Mouse (Mus musculus): ENCODE data around the gene Sirt4.

Gene Sirt4

GRCm38 (mm10) chr5:115495618-115496017, 11.1 kb upstream of the Sirt4 start:
- in situ Hi-C loops (cut with MboI; ENCODE audit: unreplicated experiment in 2 of 2): loop anchor here in 1 of 2 experiments (10.0 to 25.0 kb wide), 2 partner anchors 129 to 1683 kb away; partner anchors contain the start of gene Tmem119

- in situ Hi-C loops (cut with MboI; ENCODE audit: unreplicated experiment in 2 of 2): loop anchor here in 1 of 2 experiments (10.0 to 25.0 kb wide), 2 partner anchors 131 to 1681 kb away; partner anchors contain the start of gene Tmem119
Observed at GRCm38 (mm10) chr5:115493441-115493840, 8.9 kb upstream of the Sirt4 start.

GRCm38 (mm10) chr5:115492711-115493335, 8.3 kb upstream of the Sirt4 start:
- in situ Hi-C loops (cut with MboI; ENCODE audit: unreplicated experiment in 2 of 2): loop anchor here in 1 of 2 experiments (10.0 to 25.0 kb wide), 2 partner anchors 132 to 1681 kb away; partner anchors contain the start of gene Tmem119

DNA sequence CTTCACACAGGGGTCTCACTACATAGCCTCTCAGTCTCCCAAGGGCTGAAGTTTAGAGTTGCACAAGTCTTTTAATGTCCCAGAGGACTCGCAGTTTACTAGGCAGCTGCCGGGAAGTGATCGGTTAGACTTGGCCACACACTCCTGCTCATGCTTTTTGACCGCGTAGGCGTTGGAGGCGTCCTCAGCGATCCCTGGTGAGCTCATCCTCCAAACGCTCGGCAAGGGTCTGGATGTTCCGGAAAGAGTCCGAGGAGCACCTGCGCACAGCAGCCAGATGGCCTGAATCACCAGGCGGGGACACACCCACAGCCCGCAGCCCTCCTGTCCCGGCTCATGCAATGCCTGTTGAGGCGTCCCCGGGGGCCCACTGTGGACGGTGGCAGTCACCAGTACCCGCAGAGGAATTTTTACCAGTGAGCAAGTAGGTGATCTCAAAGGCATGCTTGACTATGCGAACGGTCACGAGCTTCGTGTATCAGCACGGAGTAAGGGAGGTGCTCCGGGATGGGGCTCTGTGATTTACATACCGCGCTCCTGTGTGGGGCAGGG, 7.3 kb upstream of the Sirt4 start:
- in situ Hi-C loops (cut with MboI; ENCODE audit: unreplicated experiment in 2 of 2): loop anchor here in 1 of 2 experiments (10.0 to 25.0 kb wide), 2 partner anchors 133 to 1680 kb away; partner anchors contain the start of gene Tmem119

DNA sequence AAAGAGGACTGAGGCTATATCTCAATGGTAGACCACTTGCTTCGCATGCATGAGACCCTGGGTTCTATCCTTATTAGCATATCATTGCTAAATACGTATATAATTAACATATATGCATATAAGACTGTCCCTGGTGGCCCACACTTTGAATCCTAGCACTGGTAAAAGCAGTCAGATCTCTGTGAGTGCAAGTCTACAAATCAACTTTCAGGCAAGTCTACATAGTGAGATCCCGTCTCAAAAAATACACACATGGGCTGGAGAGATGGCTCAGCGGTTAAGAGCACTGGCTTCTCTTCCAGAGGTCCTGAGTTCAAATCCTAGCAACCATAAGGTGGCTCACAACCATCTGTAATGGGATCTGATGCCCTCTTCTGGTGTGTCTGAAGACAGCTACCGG, 6.6 kb upstream of the Sirt4 start:
- in situ Hi-C loops (cut with MboI; ENCODE audit: unreplicated experiment in 2 of 2): loop anchor here in 1 of 2 experiments (10.0 to 25.0 kb wide), 2 partner anchors 134 to 1679 kb away; partner anchors contain the start of gene Tmem119

- in situ Hi-C loops (cut with MboI; ENCODE audit: unreplicated experiment in 2 of 2): loop anchor here in 1 of 2 experiments (10.0 to 25.0 kb wide), 2 partner anchors 134 to 1678 kb away; partner anchors contain the start of gene Tmem119
Observed at GRCm38 (mm10) chr5:115490638-115491000, 6.1 kb upstream of the Sirt4 start.

- in situ Hi-C loops (cut with MboI; ENCODE audit: unreplicated experiment in 2 of 2): loop anchor here in 1 of 2 experiments (10.0 to 25.0 kb wide), 2 partner anchors 135 to 1678 kb away; partner anchors contain the start of gene Tmem119
Observed at GRCm38 (mm10) chr5:115489699-115490637, 5.4 kb upstream of the Sirt4 start.

DNA sequence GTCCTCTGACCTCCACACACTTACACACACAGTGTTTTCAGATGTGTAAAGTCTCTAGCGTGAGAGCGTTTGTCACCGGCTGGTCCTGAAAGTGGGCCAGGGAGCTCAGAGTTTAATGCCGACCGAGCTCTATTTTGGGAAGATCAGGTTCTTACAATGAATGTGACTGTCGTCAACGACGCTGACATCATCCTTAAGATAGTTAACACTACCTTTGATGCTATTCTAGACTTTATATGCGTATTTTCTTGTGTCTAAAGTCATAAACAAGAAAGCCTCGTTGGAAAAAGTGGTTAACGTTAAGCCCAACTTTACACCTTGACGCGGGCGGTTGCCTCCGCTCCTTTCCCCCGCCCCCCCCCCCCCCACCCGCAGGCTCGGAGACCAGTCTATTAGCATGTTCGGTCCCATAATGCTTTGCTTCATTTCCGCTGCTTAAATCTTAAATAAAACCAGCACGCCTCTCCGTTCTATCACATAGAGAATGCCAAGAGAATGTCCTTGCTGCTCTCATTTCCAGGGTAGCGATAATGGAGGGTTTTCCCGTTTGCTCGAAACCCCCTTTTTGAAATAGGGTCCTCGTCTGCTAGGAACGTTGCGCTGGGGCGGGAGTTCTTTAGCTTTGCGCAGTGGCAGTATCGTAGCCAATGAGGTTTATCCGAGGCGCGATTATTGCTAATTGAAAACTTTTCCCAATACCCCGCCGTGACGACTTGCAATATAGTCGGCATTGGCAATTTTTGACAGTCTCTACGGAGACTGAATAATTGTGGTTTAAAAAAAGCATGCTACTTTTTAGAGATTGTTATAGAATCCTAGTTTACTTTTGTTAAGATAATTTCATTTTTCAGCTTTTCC, 4.5 kb upstream of the Sirt4 start:
- in situ Hi-C loops (cut with MboI; ENCODE audit: unreplicated experiment in 2 of 2): loop anchor here in 1 of 2 experiments (25.0 kb wide), 1 partner anchor 1677 kb away; the partner anchor contains the start of gene Tmem119

DNA sequence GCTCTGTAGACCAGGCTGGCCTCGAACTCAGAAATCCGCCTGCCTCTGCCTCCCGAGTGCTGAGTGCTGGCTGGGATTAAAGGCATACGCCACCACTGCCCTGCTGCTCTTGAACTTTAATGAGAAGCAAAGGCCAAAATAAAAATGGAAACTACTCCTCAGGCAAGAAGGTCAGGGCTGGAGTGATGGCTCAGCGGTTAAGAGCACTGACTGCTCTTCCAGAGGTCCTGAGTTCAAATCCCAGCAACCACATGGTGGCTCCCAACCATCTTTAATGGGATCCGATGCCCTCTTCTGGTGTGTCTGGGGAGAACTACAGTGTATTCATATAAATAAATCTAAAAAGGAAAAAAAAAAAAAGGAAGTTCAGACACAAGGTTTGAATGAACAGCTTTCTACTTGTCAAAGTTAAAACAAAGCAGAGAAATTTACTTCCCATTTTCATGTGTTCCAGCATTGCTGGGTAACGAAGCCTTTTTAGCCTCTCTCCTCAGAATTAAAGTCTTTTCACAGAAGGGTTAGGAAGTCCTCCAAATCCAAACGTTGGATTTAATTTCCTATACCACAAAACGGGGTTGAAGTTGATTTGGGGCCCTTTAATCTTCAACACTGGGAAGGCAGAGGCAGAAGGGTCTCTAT, 3.5 kb upstream of the Sirt4 start:
- in situ Hi-C loops (cut with MboI; ENCODE audit: unreplicated experiment in 2 of 2): loop anchor here in 1 of 2 experiments (25.0 kb wide), 1 partner anchor 1676 kb away; the partner anchor contains the start of gene Tmem119

- in situ Hi-C loops (cut with MboI; ENCODE audit: unreplicated experiment in 2 of 2): loop anchor here in 1 of 2 experiments (25.0 kb wide), 1 partner anchor 1675 kb away; the partner anchor contains the start of gene Tmem119
Observed at GRCm38 (mm10) chr5:115487353-115487752, 2.8 kb upstream of the Sirt4 start.

DNA sequence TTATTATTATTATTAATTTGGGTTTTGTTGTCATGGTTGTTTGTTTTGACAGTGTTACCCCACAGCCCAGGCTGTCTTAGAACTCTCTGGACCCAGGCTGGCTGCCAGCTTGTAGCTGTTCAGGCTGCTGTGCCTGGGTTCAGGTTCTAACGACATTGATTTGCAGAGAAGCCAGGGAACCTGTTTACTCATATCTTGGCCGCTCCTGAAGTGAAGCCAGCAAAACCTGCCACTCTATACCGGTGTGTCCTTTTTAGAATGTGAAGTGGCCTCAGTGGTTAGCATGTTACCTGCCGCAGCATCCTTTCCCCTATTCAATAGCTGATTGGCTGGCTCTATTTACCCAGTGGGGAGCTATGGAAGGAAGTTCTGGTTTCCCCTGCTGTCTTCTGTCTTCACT, 2.2 kb upstream of the Sirt4 start:
- in situ Hi-C loops (cut with MboI; ENCODE audit: unreplicated experiment in 2 of 2): loop anchor here in 1 of 2 experiments (25.0 kb wide), 1 partner anchor 1674 kb away; the partner anchor contains the start of gene Tmem119

DNA sequence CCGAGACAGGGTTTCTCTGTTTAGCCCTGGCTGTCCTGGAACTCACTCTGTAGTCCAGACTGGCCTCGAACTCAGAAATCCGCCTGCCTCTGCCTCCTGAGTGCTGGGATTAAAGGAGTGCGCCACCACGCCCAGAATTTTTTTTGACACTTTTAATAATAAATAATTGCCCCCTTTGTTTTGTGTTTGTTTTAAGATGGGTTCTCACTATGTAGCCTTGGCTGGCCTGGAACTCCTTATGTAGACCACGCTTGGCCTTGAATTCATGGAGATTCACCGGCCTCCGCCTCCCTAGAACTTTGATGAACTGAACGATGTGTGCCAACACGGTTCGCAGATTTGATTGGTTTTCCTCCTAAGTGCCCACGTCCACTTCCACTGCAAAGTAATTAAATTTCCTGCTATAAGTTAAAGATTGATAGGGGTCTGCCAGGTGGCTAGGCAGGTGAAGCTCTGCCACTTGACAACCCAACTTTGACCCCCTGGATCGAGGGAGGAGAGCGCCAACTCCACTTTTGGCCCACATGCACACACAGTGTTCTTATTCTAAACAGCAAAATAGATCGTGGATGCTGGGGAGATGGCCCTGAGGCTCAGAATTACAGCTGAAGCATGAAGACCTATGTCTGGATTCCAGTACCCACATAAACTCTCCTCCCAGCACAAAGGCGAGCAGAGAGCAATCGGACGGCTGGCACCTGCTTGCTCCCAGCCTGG, 1.1 kb upstream of the Sirt4 start:
- in situ Hi-C loops (cut with MboI; ENCODE audit: unreplicated experiment in 2 of 2): loop anchor here in 1 of 2 experiments (25.0 kb wide), 1 partner anchor 1673 kb away; the partner anchor contains the start of gene Tmem119

- in situ Hi-C loops (cut with MboI; ENCODE audit: unreplicated experiment in 2 of 2): loop anchor here in 1 of 2 experiments (25.0 kb wide), 1 partner anchor 1673 kb away; the partner anchor contains the start of gene Tmem119
Observed at GRCm38 (mm10) chr5:115484996-115485395, 471 bp upstream of the Sirt4 start.

DNA sequence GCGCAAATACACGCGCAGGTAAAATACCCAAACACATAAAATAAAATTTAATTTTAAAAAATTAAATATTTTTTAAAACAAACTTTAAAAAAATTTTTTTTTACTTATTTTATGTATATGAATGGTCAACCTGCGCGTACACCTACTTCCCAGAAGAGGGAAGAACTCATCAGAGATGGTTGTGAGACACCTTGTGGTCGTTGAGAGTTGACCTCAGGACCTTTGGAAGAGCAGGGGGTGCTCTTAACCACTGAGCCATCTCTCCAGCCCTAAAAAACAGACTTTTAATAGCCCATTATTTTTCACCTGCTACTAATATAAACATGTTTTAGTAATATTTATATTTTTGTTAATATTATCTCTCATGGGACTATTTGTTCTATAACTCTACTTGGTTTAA, 1.1 kb downstream of the Sirt4 start:
- in situ Hi-C loops (cut with MboI; ENCODE audit: unreplicated experiment in 2 of 2): loop anchor here in 1 of 2 experiments (25.0 kb wide), 1 partner anchor 1671 kb away; the partner anchor contains the start of gene Tmem119

- in situ Hi-C loops (cut with MboI; ENCODE audit: unreplicated experiment in 2 of 2): loop anchor here in 1 of 2 experiments (25.0 kb wide), 1 partner anchor 1670 kb away; the partner anchor contains the start of gene Tmem119
Observed at GRCm38 (mm10) chr5:115482390-115483265, 1.9 kb downstream of the Sirt4 start.

DNA sequence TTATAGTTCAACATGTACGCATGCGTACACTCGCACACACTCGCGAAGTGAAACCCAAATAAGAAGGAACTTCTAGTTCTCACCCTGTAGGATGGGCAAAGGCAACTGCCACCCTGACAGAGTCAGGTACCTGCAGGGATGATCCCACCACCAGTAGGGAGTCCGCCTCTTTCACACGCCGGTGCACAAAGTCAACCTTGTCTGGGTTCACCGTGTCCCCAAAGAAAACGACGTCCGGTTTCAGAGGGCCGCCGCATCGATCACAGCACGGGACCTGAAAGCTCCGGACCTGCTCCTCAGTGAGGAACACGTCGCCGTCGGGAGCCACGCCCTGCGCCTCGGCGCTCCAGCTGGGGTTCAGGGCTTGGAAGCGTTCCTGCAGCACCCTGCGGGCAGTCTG, 4.4 kb downstream of the Sirt4 start:
- in situ Hi-C loops (cut with MboI; ENCODE audit: unreplicated experiment in 2 of 2): loop anchor here in 1 of 2 experiments (25.0 kb wide), 1 partner anchor 1668 kb away; the partner anchor contains the start of gene Tmem119

DNA sequence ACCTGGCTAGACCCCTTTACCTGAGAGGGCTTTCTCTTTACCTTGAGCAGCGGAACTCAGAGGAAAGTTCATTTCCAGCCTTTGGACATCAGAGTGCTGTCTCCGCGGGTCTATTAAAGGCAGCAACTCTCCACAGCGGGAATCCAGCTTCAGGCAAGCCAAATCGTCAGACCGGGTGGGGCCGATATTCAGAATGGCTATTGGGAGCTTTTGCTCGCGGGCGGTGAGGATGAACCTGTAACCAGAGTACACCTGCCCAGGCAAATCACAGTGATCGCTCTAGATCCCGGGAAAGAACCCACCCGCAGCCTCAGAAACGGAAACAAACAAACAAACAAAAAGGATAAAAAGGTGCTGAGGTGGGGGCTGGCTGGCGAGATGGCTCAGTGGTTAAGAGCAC, 5.0 kb downstream of the Sirt4 start:
- in situ Hi-C loops (cut with MboI; ENCODE audit: unreplicated experiment in 2 of 2): loop anchor here in 1 of 2 experiments (25.0 kb wide), 1 partner anchor 1667 kb away; the partner anchor contains the start of gene Tmem119
